Mouse (Mus musculus): ENCODE measurements at regions not wholly inside any gene's neighbourhood (a gene's known extent, or its start where the extent isn't known, plus 50 kb on each side); places are given as distances from the start of the nearest gene placed in this dataset.

GRCm38 (mm10) chr1:121136284-121136683 lies 196.1 kb downstream of the Insig2 start:
- in situ Hi-C loops (cut with MboI; ENCODE audit: unreplicated experiment in 2 of 2) = no loop called here

- in situ Hi-C loops (cut with MboI; ENCODE audit: unreplicated experiment in 2 of 2) = no loop called here
Measured at GRCm38 (mm10) chr1:121136846-121137245, 195.5 kb downstream of the Insig2 start.

- in situ Hi-C loops (cut with MboI; ENCODE audit: unreplicated experiment in 2 of 2) = no loop called here
Measured at GRCm38 (mm10) chr1:121144981-121145380, 187.4 kb downstream of the Insig2 start.

GRCm38 (mm10) chr1:121153476-121153875 lies 178.9 kb downstream of the Insig2 start:
- in situ Hi-C loops (cut with MboI; ENCODE audit: unreplicated experiment in 2 of 2) = no loop called here

GRCm38 (mm10) chr1:121154616-121155015 lies 177.8 kb downstream of the Insig2 start:
- in situ Hi-C loops (cut with MboI; ENCODE audit: unreplicated experiment in 2 of 2) = no loop called here

GRCm38 (mm10) chr1:121168651-121169050 lies 163.7 kb downstream of the Insig2 start:
- in situ Hi-C loops (cut with MboI; ENCODE audit: unreplicated experiment in 2 of 2) = no loop called here

GRCm38 (mm10) chr1:121176541-121176940 lies 155.8 kb downstream of the Insig2 start:
- in situ Hi-C loops (cut with MboI; ENCODE audit: unreplicated experiment in 2 of 2) = loop anchor here in 1 of 2 experiments (25.0 kb wide), 2 partner anchors 589 to 1014 kb away; no protein-coding TSS in a partner anchor

GRCm38 (mm10) chr1:121177136-121177907 lies 155.1 kb downstream of the Insig2 start:
- in situ Hi-C loops (cut with MboI; ENCODE audit: unreplicated experiment in 2 of 2) = loop anchor here in 1 of 2 experiments (25.0 kb wide), 2 partner anchors 590 to 1015 kb away; no protein-coding TSS in a partner anchor

GRCm38 (mm10) chr1:121177908-121178311 lies 154.5 kb downstream of the Insig2 start:
- in situ Hi-C loops (cut with MboI; ENCODE audit: unreplicated experiment in 2 of 2) = loop anchor here in 1 of 2 experiments (25.0 kb wide), 2 partner anchors 591 to 1016 kb away; no protein-coding TSS in a partner anchor

GRCm38 (mm10) chr1:121178611-121179245 lies 153.7 kb downstream of the Insig2 start:
- in situ Hi-C loops (cut with MboI; ENCODE audit: unreplicated experiment in 2 of 2) = loop anchor here in 1 of 2 experiments (25.0 kb wide), 2 partner anchors 591 to 1016 kb away; no protein-coding TSS in a partner anchor

GRCm38 (mm10) chr1:121180273-121181030 lies 151.9 kb downstream of the Insig2 start:
- in situ Hi-C loops (cut with MboI; ENCODE audit: unreplicated experiment in 2 of 2) = loop anchor here in 1 of 2 experiments (25.0 kb wide), 2 partner anchors 593 to 1018 kb away; no protein-coding TSS in a partner anchor

GRCm38 (mm10) chr1:121188895-121189294 lies 143.5 kb downstream of the Insig2 start:
- in situ Hi-C loops (cut with MboI; ENCODE audit: unreplicated experiment in 2 of 2) = loop anchor here in 1 of 2 experiments (25.0 kb wide), 2 partner anchors 602 to 1027 kb away; no protein-coding TSS in a partner anchor

- in situ Hi-C loops (cut with MboI; ENCODE audit: unreplicated experiment in 2 of 2) = loop anchor here in 1 of 2 experiments (25.0 kb wide), 2 partner anchors 607 to 1032 kb away; no protein-coding TSS in a partner anchor
Measured at GRCm38 (mm10) chr1:121194800-121195199, 137.6 kb downstream of the Insig2 start.

GRCm38 (mm10) chr1:121215843-121216242 lies 116.5 kb downstream of the Insig2 start:
- in situ Hi-C loops (cut with MboI; ENCODE audit: unreplicated experiment in 2 of 2) = no loop called here

- in situ Hi-C loops (cut with MboI; ENCODE audit: unreplicated experiment in 2 of 2) = no loop called here
Measured at GRCm38 (mm10) chr1:121224250-121224649, 108.1 kb downstream of the Insig2 start.

GRCm38 (mm10) chr1:121226466-121227232 lies 105.7 kb downstream of the Insig2 start:
- in situ Hi-C loops (cut with MboI; ENCODE audit: unreplicated experiment in 2 of 2) = no loop called here

- in situ Hi-C loops (cut with MboI; ENCODE audit: unreplicated experiment in 2 of 2) = no loop called here
Measured at GRCm38 (mm10) chr1:121227233-121227594, 105.2 kb downstream of the Insig2 start.

- in situ Hi-C loops (cut with MboI; ENCODE audit: unreplicated experiment in 2 of 2) = no loop called here
Measured at GRCm38 (mm10) chr1:121243576-121243975, 88.8 kb downstream of the Insig2 start.

- in situ Hi-C loops (cut with MboI; ENCODE audit: unreplicated experiment in 2 of 2) = no loop called here
Measured at GRCm38 (mm10) chr1:121247556-121247955, 84.8 kb downstream of the Insig2 start.

GRCm38 (mm10) chr1:121249081-121249480 lies 83.3 kb downstream of the Insig2 start:
- in situ Hi-C loops (cut with MboI; ENCODE audit: unreplicated experiment in 2 of 2) = no loop called here
